Mouse (Mus musculus) midbrain, embryonic 16.5 days (tissue): Measurements from ENCODE around the gene Ccer2. TPM values are rescaled to one million over a fixed set of nuclear protein-coding genes. Genes with fewer than 3 reads are reported as not detected.

Experiments
- ATAC-seq: fragments of 200-750 bp; cut with Nextera tagmentation; 2 replicates; pipeline ENCODE4 v1.8.0; 2017; ENCODE audit warnings: moderate TSS enrichment
- H3K27ac ChIP-seq: fragments of 300-500 bp; sonication (generic); 2 replicates; pipeline ENCODE4 v1.5.1; 2014; ENCODE audit warnings: mild to moderate bottlenecking, low read length, mixed read lengths
- H3K27me3 ChIP-seq: fragments of 300-500 bp; sonication (generic); 2 replicates; pipeline ENCODE4 v1.6.1; 2014; ENCODE audit warnings: low read depth, low read length, mixed read lengths; ENCODE audit not compliant: control insufficient read depth, insufficient read depth
- H3K36me3 ChIP-seq: fragments of 300-500 bp; sonication (generic); 2 replicates; pipeline ENCODE4 v1.6.1; 2014; ENCODE audit warnings: mild to moderate bottlenecking, low read length, moderate library complexity, mixed read lengths; ENCODE audit not compliant: control insufficient read depth, insufficient read depth
- H3K4me1 ChIP-seq: fragments of 300-500 bp; sonication (generic); 2 replicates; pipeline ENCODE4 v1.6.1; 2014; ENCODE audit warnings: mild to moderate bottlenecking, low read length, mixed read lengths; ENCODE audit not compliant: control insufficient read depth, insufficient read depth
- H3K4me2 ChIP-seq: fragments of 300-500 bp; sonication (generic); 2 replicates; pipeline ENCODE4 v1.6.1; 2014; ENCODE audit warnings: mild to moderate bottlenecking, low read length, mixed read lengths
- H3K4me3 ChIP-seq: fragments of 300-500 bp; sonication (generic); 2 replicates; pipeline ENCODE4 v1.5.1; 2014; ENCODE audit warnings: low read depth, mild to moderate bottlenecking, low read length, moderate library complexity, mixed read lengths
- H3K9ac ChIP-seq: fragments of 300-500 bp; sonication (generic); 2 replicates; pipeline ENCODE4 v1.6.1; 2014; ENCODE audit warnings: low read depth, low read length, mixed read lengths
- H3K9me3 ChIP-seq: fragments of 300-500 bp; sonication (generic); replicated peaks from 2 replicates; pipeline ENCODE4 v1.6.1; 2014; ENCODE audit warnings: mild to moderate bottlenecking, low read length, mixed read lengths; ENCODE audit not compliant: control insufficient read depth, poor library complexity, severe bottlenecking
- WGBS: fragments of 180-500 bp; shearing (Covaris S2); extraction: QIAGEN DNeasy Blood & Tissue Kit; methylation state at CpG from one replicate; pipeline ENCODE4 v1.1.7; 2014; 5-methylcytosine and 5-hydroxymethylcytosine counted together
- polyA plus RNA-seq: library from polyadenylated mRNA; unstranded; fragments of >200 nt; fragmentation: Nextera tagmentation; extraction: Ambion mirVana; gene quantifications from 2 replicates; pipeline ENCODE4 v1.2.1, GENCODE M21; 2015

Ccer2 gene
- polyA plus RNA-seq, 1 experiment from 2014 or later, result 0.95 TPM

- H3K27ac ChIP-seq, result no peak overlapping the region
- no peaks in the 10 kb centered on the region for H3K9me3 ChIP-seq
- WGBS, result 82% methylated on average over 3 of the region's 3 CpGs
- H3K4me3 ChIP-seq, result no peak overlapping the region
- H3K36me3 ChIP-seq, result no peaks in the 10 kb centered on the region
- H3K9ac ChIP-seq, result no peak overlapping the region
- ATAC-seq, result no peak
- peaks cover 2% of the 10 kb centered on the region; the same call in 1 of the 2 replicates for H3K4me1 ChIP-seq
- H3K4me2 ChIP-seq, result no peak overlapping the region
- no peaks in the 10 kb centered on the region for H3K27me3 ChIP-seq
Measured at GRCm38 (mm10) chr7:28720753-28721537, 35.0 kb upstream of the Ccer2 start.

- ATAC-seq, result no peak
- H3K4me1 ChIP-seq, result peaks cover 3% of the 10 kb centered on the region; the same call in 1 of the 2 replicates
- no peak overlapping the region for H3K27ac ChIP-seq
- WGBS, result 97% methylated on average over 7 of the region's 7 CpGs
- no peaks in the 10 kb centered on the region for H3K36me3 ChIP-seq
- no peaks in the 10 kb centered on the region for H3K9me3 ChIP-seq
- H3K9ac ChIP-seq, result no peak overlapping the region
- H3K27me3 ChIP-seq, result no peaks in the 10 kb centered on the region
- H3K4me2 ChIP-seq, result no peak overlapping the region
- H3K4me3 ChIP-seq, result no peak overlapping the region
Measured at GRCm38 (mm10) chr7:28722079-28722478, 33.9 kb upstream of the Ccer2 start.

- Histone ChIP-seq H3K36me3 (no peaks in the 10 kb centered on the region), H3K4me1 (peaks cover 3% of the 10 kb centered on the region; the same call in 1 of the 2 replicates), H3K27me3 (no peaks in the 10 kb centered on the region), H3K9me3 (no peaks in the 10 kb centered on the region), H3K9ac (no peak overlapping the region), H3K27ac (no peak overlapping the region), H3K4me3 (no peak overlapping the region), H3K4me2 (no peak overlapping the region)
- whole genome bisulfite sequencing, result 94% methylated on average over 2 of the region's 2 CpGs
- ATAC-seq, result no peak
Measured at GRCm38 (mm10) chr7:28724613-28725012, 31.4 kb upstream of the Ccer2 start.

- H3K4me2 ChIP-seq, result peak overlapping the region; percentile 29
- WGBS, result 6% methylated on average over 14 of the region's 14 CpGs
- 0 out of 2 replicates have a peak overlapping the region, but pooled peaks have one; percentile 31 for H3K9ac ChIP-seq
- peaks cover 3% of the 10 kb centered on the region; the same call in 1 of the 2 replicates for H3K4me1 ChIP-seq
- H3K4me3 ChIP-seq, result no peak overlapping the region
- no peak for ATAC-seq
- H3K27ac ChIP-seq, result no peak overlapping the region
- no peaks in the 10 kb centered on the region for H3K27me3 ChIP-seq
- no peaks in the 10 kb centered on the region for H3K9me3 ChIP-seq
- H3K36me3 ChIP-seq, result no peaks in the 10 kb centered on the region
Measured at GRCm38 (mm10) chr7:28726600-28726999, 29.4 kb upstream of the Ccer2 start.

GRCm38 (mm10) chr7:28727649-28728340, 28.2 kb upstream of the Ccer2 start:
- Histone ChIP-seq H3K9me3 (no peaks in the 10 kb centered on the region), H3K4me2 (no peak overlapping the region), H3K27me3 (no peaks in the 10 kb centered on the region), H3K27ac (no peak overlapping the region), H3K4me3 (no peak overlapping the region), H3K36me3 (no peaks in the 10 kb centered on the region), H3K9ac (no peak overlapping the region), H3K4me1 (peaks cover 3% of the 10 kb centered on the region)
- peak; percentile 34; the same call in 1 of the 2 replicates for ATAC-seq
- 52% methylated on average over 10 of the region's 10 CpGs for WGBS

GRCm38 (mm10) chr7:28732341-28733142, 23.4 kb upstream of the Ccer2 start:
- peak; percentile 82 for ATAC-seq
- 3% methylated on average over 58 of the region's 58 CpGs for WGBS
- no peaks in the 10 kb centered on the region for H3K9me3 ChIP-seq

GRCm38 (mm10) chr7:28733211-28733610, 22.8 kb upstream of the Ccer2 start:
- H3K9ac ChIP-seq, result peak overlapping the region; percentile 42
- 6% methylated on average over 11 of the region's 11 CpGs for WGBS

More at GRCm38 (mm10) chr7:28732341-28733142, 23.4 kb upstream of the Ccer2 start:
- H3K9ac ChIP-seq, result peak overlapping the region; percentile 42
- H3K4me2 ChIP-seq, result peak overlapping the region; percentile 67
- no peak overlapping the region for H3K27ac ChIP-seq
- H3K4me3 ChIP-seq, result peak overlapping the region; percentile 41
- peaks cover 8% of the 10 kb centered on the region; the same call in 1 of the 2 replicates for H3K36me3 ChIP-seq
- H3K27me3 ChIP-seq, result no peaks in the 10 kb centered on the region
- no peaks in the 10 kb centered on the region; the same call in 1 of the 2 replicates for H3K4me1 ChIP-seq

GRCm38 (mm10) chr7:28735701-28736100, 20.3 kb upstream of the Ccer2 start:
- H3K4me2 ChIP-seq, result no peak overlapping the region
- H3K27me3 ChIP-seq, result no peaks in the 10 kb centered on the region
- ATAC-seq, result no peak
- H3K4me1 ChIP-seq, result peaks cover under 1% of the 10 kb centered on the region
- WGBS, result 81% methylated on average over 6 of the region's 6 CpGs
- peaks cover 11% of the 10 kb centered on the region; the same call in 1 of the 2 replicates for H3K36me3 ChIP-seq
- no peak overlapping the region for H3K27ac ChIP-seq
- no peak overlapping the region for H3K4me3 ChIP-seq
- H3K9me3 ChIP-seq, result no peaks in the 10 kb centered on the region
- no peak overlapping the region for H3K9ac ChIP-seq

More at GRCm38 (mm10) chr7:28733211-28733610, 22.8 kb upstream of the Ccer2 start:
- H3K27ac ChIP-seq, result no peak overlapping the region
- H3K36me3 ChIP-seq, result peaks cover 11% of the 10 kb centered on the region; the same call in 1 of the 2 replicates
- no peaks in the 10 kb centered on the region for H3K27me3 ChIP-seq
- H3K4me2 ChIP-seq, result peak overlapping the region; percentile 67
- peak overlapping the region; percentile 41 for H3K4me3 ChIP-seq
- no peaks in the 10 kb centered on the region; the same call in 1 of the 2 replicates for H3K4me1 ChIP-seq
- H3K9me3 ChIP-seq, result no peaks in the 10 kb centered on the region
- no peak for ATAC-seq
